Mouse (Mus musculus) forebrain, embryonic 11.5 days (tissue): ENCODE data around the gene Arhgef7. TPM values are rescaled to one million over a fixed set of nuclear protein-coding genes. Genes with fewer than 3 reads are reported as not detected.

ENCODE experiments used
- ATAC-seq: fragments of 200-750 bp; cut with Nextera tagmentation; replicated peaks from 2 replicates; pipeline ENCODE4 v1.8.0; 2017; ENCODE audit warnings: moderate TSS enrichment; ENCODE audit not compliant: low FRiP score
- DNase-seq: peaks from one replicate; pipeline ENCODE4 v3.0.0-alpha.2; 2017; ENCODE audit warnings: low spot score
- H3K27ac ChIP-seq: fragments of 300-500 bp; sonication (generic); 2 replicates; pipeline ENCODE4 v1.5.1; 2014; ENCODE audit warnings: low read depth, low read length
- H3K27me3 ChIP-seq: fragments of 300-500 bp; sonication (generic); 2 replicates; pipeline ENCODE4 v1.6.1; 2014; ENCODE audit warnings: mild to moderate bottlenecking, low read length, mixed read lengths; ENCODE audit not compliant: control insufficient read depth, insufficient read depth
- H3K36me3 ChIP-seq: fragments of 300-500 bp; sonication (generic); 2 replicates; pipeline ENCODE4 v1.6.1; 2014; ENCODE audit warnings: mild to moderate bottlenecking, low read length, moderate library complexity, mixed read lengths; ENCODE audit not compliant: control insufficient read depth, insufficient read depth
- H3K4me1 ChIP-seq: fragments of 300-500 bp; sonication (generic); replicated peaks from 2 replicates; pipeline ENCODE4 v1.6.1; 2014; ENCODE audit warnings: low read length, mixed read lengths; ENCODE audit not compliant: control insufficient read depth, insufficient read depth
- H3K4me2 ChIP-seq: fragments of 300-500 bp; sonication (generic); 2 replicates; pipeline ENCODE4 v1.6.1; 2014; ENCODE audit warnings: low read depth, mild to moderate bottlenecking, low read length, moderate library complexity, mixed read lengths; ENCODE audit not compliant: severe bottlenecking
- H3K4me3 ChIP-seq: fragments of 300-500 bp; sonication (generic); 2 replicates; pipeline ENCODE4 v1.5.1; 2014; ENCODE audit warnings: low read depth, low read length
- H3K9ac ChIP-seq: fragments of 300-500 bp; sonication (generic); 2 replicates; pipeline ENCODE4 v1.6.1; 2014; ENCODE audit warnings: low read length
- H3K9me3 ChIP-seq: fragments of 300-500 bp; sonication (generic); 2 replicates; pipeline ENCODE4 v1.6.1; 2016; ENCODE audit warnings: low read length, mixed read lengths; ENCODE audit not compliant: control insufficient read depth
- WGBS: fragments of 180-500 bp; shearing (Covaris S2); extraction: QIAGEN DNeasy Blood & Tissue Kit; methylation state at CpG from one replicate; pipeline ENCODE4 v1.1.7; 2014; 5-methylcytosine and 5-hydroxymethylcytosine counted together
- polyA plus RNA-seq: library from polyadenylated mRNA; unstranded; fragments of >200 nt; fragmentation: Nextera tagmentation; extraction: Ambion mirVana; gene quantifications from 2 replicates; pipeline ENCODE4 v1.2.1, GENCODE M21; 2014

Arhgef7 gene
- polyA plus RNA-seq, 1 experiment from 2014 or later = 81.9 TPM

GRCm38 (mm10) chr8:11777201-11777600 lies 49.7 kb downstream of the Arhgef7 start:
- ATAC-seq (no peak), DNase-seq (no peak)
- Histone ChIP-seq H3K4me3 (no peak overlapping the region), H3K4me1 (no peaks in the 10 kb centered on the region), H3K27ac (no peak overlapping the region), H3K9ac (no peak overlapping the region), H3K9me3 (no peaks in the 10 kb centered on the region), H3K36me3 (no peaks in the 10 kb centered on the region), H3K4me2 (no peak overlapping the region), H3K27me3 (no peaks in the 10 kb centered on the region)
- WGBS = 86% methylated on average over 10 of the region's 10 CpGs

DNA sequence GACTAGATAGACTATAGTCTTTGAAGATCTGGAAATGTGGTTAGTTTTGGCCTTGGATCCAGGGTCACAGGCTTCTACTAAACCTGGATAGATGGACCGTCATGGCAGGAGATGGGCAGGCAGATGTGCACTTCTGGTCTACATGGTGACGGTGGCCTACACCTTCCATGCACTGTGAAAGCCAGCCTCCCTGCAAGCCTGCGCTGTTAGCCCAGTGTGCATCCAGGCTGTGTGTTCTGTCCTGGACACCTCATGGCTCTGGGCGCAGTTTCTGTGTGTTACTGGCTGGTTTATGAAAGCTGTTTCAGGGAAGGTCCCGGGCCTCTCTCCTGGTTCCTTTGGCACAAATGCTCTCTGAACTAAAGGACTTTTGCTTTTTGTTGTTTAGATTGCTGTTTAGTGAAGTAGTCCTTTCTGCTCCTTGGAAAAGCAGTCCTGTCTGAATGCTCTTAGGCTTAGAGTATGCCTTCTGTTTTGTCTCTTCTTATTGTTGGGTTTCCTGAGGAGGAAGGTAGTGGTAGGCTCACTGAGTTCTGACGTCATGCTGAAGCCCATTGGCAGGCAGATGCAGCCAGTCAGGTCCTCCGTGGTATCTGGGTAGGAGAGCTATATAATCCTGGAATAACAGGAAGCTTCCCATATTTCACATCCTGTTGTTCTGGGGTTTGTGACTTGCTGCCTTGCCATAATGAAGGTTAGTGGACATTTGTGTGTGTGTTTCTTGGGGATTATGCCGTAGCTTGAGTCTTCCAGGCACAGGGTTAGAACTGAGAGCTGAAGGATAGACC lies 51.3 kb downstream of the Arhgef7 start:
- Histone ChIP-seq H3K9me3 (no peaks in the 10 kb centered on the region), H3K9ac (no peak overlapping the region), H3K4me2 (no peak overlapping the region), H3K27ac (no peak overlapping the region), H3K36me3 (no peaks in the 10 kb centered on the region; the same call in 1 of the 2 replicates), H3K4me1 (no peaks in the 10 kb centered on the region), H3K27me3 (no peaks in the 10 kb centered on the region), H3K4me3 (no peak overlapping the region)
- WGBS = 83% methylated on average over 8 of the region's 8 CpGs
- no peak for ATAC-seq
- DNase-seq = no peak

DNA sequence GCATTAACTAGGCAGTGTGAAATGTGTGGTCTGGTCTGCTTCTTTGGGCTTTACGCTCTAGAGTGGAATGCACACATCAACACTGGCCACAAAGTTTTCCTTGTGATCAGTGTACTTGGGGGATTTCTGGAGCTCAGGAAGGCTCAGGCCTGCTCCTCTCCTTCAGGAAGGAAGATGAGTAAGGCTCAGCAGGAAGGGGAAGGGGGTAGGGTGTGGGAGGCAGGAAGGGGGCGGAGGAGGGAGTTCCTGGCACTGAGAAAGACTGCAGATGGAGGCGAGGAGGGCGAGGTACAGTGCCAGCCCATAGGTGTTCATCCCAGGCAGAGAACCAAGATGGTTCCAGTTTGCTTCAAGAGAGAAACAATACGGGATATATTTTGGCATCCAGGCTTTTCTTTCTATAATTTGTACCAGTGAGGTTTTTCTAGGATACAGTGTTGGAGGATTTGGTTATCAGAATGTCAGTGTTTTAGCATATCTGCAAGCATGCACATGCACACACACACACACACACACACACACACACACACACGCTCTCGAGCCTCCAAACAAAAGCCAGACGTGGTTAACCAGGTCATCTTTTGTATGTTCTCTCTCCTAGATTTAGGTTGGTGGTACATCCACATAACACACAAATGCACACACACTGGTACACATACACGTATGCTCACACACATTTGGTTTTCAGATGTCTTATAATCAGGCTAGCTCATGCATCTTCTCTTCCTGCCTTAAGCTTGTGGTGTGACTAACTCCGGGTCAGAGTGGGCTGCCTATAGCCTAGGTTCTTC lies 52.5 kb downstream of the Arhgef7 start:
- no peaks in the 10 kb centered on the region; the same call in 1 of the 2 replicates for H3K36me3 ChIP-seq

GRCm38 (mm10) chr8:11780641-11781040 lies 53.1 kb downstream of the Arhgef7 start:
- H3K4me1 ChIP-seq = no peaks in the 10 kb centered on the region
- H3K4me2 ChIP-seq = no peak overlapping the region
- DNase-seq = no peak
- H3K9me3 ChIP-seq = no peaks in the 10 kb centered on the region
- no peak overlapping the region for H3K4me3 ChIP-seq
- no peak for ATAC-seq
- H3K36me3 ChIP-seq = no peaks in the 10 kb centered on the region; the same call in 1 of the 2 replicates
- 96% methylated on average over 4 of the region's 4 CpGs for WGBS
- no peaks in the 10 kb centered on the region for H3K27me3 ChIP-seq
- no peak overlapping the region for H3K27ac ChIP-seq
- no peak overlapping the region for H3K9ac ChIP-seq

More for the DNA sequence above, 52.5 kb downstream of the Arhgef7 start:
- Histone ChIP-seq H3K27ac (no peak overlapping the region), H3K4me1 (no peaks in the 10 kb centered on the region), H3K9me3 (no peaks in the 10 kb centered on the region), H3K4me2 (no peak overlapping the region), H3K4me3 (no peak overlapping the region), H3K27me3 (no peaks in the 10 kb centered on the region), H3K9ac (no peak overlapping the region)
- 87% methylated on average over 10 of the region's 10 CpGs for WGBS
- ATAC-seq (no peak), DNase-seq (no peak)

DNA sequence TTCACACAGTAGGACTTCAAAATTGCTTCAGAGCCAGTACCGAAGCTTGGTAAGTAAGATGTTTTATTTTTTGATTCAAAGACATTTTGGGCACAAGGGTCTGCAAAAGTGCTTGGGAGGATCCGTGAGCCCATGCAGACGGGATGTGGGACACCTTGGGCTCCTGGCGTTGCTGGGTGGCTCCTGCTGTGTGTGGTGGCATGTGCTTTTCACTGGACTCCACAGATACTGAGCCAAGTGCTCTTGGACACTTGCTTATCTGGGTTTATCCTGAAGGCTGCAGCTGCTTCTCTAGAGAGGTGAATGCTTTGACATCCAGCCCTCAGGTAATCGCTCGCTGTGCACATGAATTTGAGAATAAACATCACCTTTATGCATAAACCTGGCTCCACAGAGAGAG lies 55.1 kb downstream of the Arhgef7 start:
- 92% methylated on average over 6 of the region's 6 CpGs for WGBS
- Histone ChIP-seq H3K4me2 (no peak overlapping the region), H3K36me3 (no peaks in the 10 kb centered on the region; the same call in 1 of the 2 replicates), H3K9me3 (no peaks in the 10 kb centered on the region), H3K27me3 (no peaks in the 10 kb centered on the region), H3K9ac (no peak overlapping the region), H3K4me3 (no peak overlapping the region), H3K27ac (no peak overlapping the region), H3K4me1 (no peaks in the 10 kb centered on the region)
- DNase-seq (no peak), ATAC-seq (no peak)

DNA sequence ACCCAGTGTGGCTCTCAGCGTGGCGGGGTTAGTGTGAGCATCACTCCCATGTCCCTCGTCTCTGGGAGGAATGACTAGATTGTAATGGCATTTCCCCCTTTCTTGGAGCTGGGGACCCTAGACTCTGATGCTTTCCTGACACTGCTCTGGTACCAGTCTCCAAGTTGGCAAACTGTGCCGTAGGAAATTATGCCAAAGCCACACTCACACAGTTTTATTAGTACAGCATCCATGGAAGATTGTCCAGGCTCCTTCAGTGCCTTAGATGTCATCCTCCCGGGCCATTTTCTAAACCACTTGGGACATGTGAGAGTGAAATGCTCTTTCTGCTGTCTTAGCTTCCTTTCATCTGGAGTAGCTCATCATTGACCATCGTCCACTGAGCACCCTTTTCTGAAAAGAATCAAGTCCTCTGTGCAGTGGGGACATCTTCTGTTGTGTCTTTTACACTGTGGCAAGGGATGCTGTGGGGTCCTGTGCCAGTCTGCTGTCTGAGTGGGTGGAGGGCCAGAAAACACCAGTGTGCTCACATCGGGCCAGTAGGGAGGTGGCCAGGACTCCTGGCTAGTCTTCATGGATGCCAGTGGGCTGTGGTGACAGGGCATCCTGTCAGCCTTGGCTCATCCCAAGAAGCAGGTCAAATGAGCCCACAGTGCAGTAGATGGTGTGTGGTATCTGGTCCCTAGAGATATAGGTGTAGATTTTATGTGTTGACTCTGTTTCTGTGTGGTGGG lies 56.5 kb downstream of the Arhgef7 start:
- WGBS = 94% methylated on average over 7 of the region's 7 CpGs
- Histone ChIP-seq H3K9me3 (no peaks in the 10 kb centered on the region), H3K36me3 (no peaks in the 10 kb centered on the region; the same call in 1 of the 2 replicates), H3K27ac (no peak overlapping the region), H3K4me3 (no peak overlapping the region), H3K4me1 (no peaks in the 10 kb centered on the region), H3K9ac (no peak overlapping the region), H3K27me3 (no peaks in the 10 kb centered on the region), H3K4me2 (no peak overlapping the region)
- no peak for DNase-seq
- ATAC-seq = no peak

- ATAC-seq (no peak), DNase-seq (no peak)
- Histone ChIP-seq H3K27ac (no peak overlapping the region), H3K9ac (no peak overlapping the region), H3K4me2 (no peak overlapping the region), H3K36me3 (no peaks in the 10 kb centered on the region; the same call in 1 of the 2 replicates), H3K9me3 (no peaks in the 10 kb centered on the region), H3K4me1 (no peaks in the 10 kb centered on the region), H3K4me3 (no peak overlapping the region), H3K27me3 (no peaks in the 10 kb centered on the region)
- WGBS = 71% methylated on average over 4 of the region's 4 CpGs
Observed at GRCm38 (mm10) chr8:11785121-11785520, 57.6 kb downstream of the Arhgef7 start.

DNA sequence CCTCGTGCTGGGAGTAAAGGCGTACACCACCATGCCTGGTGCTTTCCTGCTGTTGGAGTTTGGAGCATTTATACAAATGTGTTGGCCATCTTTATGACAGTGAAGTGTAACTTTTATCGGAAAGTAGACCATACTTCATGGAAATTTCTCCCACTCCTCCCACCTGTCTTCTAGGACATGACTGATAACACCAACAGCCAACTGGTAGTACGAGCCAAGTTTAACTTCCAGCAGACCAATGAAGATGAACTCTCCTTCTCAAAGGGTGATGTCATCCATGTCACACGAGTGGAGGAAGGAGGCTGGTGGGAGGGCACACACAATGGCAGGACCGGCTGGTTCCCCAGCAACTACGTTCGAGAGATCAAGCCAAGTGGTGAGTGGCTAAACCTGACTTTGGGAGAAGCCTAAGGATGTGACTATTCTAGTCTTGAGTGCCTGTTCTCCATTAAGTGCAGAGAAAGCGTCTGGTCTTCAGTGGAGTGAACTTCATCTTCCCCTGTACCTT lies 58.1 kb downstream of the Arhgef7 start:
- H3K36me3 ChIP-seq = no peaks in the 10 kb centered on the region; the same call in 1 of the 2 replicates
- DNase-seq = no peak

More for the DNA sequence above, 58.1 kb downstream of the Arhgef7 start:
- ATAC-seq = no peak
- Histone ChIP-seq H3K4me3 (no peak overlapping the region), H3K4me1 (no peaks in the 10 kb centered on the region), H3K4me2 (no peak overlapping the region), H3K27ac (no peak overlapping the region), H3K9me3 (no peaks in the 10 kb centered on the region), H3K27me3 (no peaks in the 10 kb centered on the region), H3K9ac (no peak overlapping the region)
- 88% methylated on average over 9 of the region's 9 CpGs for WGBS
